Mouse (Mus musculus) E14TG2a.4 (cell line): ENCODE data around the gene Nrgn.

Source experiments
- CTCF ChIP-seq: conservative IDR thresholded peaks from 2 replicates; pipeline ENCODE4 v1.5.1; 2014; ENCODE audit warnings: low read length
- NANOG ChIP-seq: IDR thresholded peaks from 2 replicates; pipeline ENCODE4 v1.6.1; 2014; ENCODE audit warnings: borderline replicate concordance, low read length, mixed read lengths
- POU5F1 ChIP-seq: IDR thresholded peaks from 2 replicates; pipeline ENCODE4 v1.6.1; 2014; ENCODE audit warnings: low read length, borderline replicate concordance

- TF ChIP-seq CTCF (no peak), POU5F1 (no peak), NANOG (no peak)
Observed at GRCm38 (mm10) chr9:37540226-37540625, 12.5 kb downstream of the Nrgn start.
